Mouse (Mus musculus): ENCODE measurements around the gene Mrm1. TPM values are rescaled to one million over a fixed set of nuclear protein-coding genes. Genes with fewer than 3 reads are reported as not detected.

Gene Mrm1
- total RNA-seq, 2 experiments from 2014 or later = 11.9 to 22.5 TPM

Other genes with a start within 250 kb of the Mrm1 start
- 1 to 10 TPM; 8.8 to 10.0 TPM for gene Dhrs11, start 9.5 kb upstream of the Mrm1 start, total RNA-seq (2021)
- gene Ggnbp2, start 51.3 kb upstream of the Mrm1 start, total RNA-seq (2021) = 10 to 100 TPM; 84.8 to 87.4 TPM
- gene Myo19, start 60.6 kb upstream of the Mrm1 start, total RNA-seq (2021) = 10 to 100 TPM; 11.8 to 13.8 TPM
- gene Pigw, start 60.8 kb upstream of the Mrm1 start, total RNA-seq (2021) = 1 to 10 TPM; 7.7 to 8.3 TPM
- gene Znhit3, start 96.9 kb upstream of the Mrm1 start, total RNA-seq (2021) = 10 to 100 TPM; 29.3 to 35.4 TPM
- gene Car4, start 138.3 kb upstream of the Mrm1 start, total RNA-seq (2021) = 10 to 100 TPM; 83.2 to 87.7 TPM